Mouse (Mus musculus) heart, postnatal 0 days (tissue): ENCODE results near the gene Cd302. TPM values are rescaled to one million over a fixed set of nuclear protein-coding genes. Genes with fewer than 3 reads are reported as not detected.

ENCODE experiments used
- ATAC-seq: fragments of 200-750 bp; cut with Nextera tagmentation; 2 replicates; pipeline ENCODE4 v1.8.0; 2017; ENCODE audit warnings: low read depth, moderate number of reproducible peaks, moderate library complexity; ENCODE audit not compliant: insufficient read depth
- DNase-seq: peaks from one replicate; pipeline ENCODE4 v3.0.0-alpha.2; 2016; ENCODE audit warnings: low spot score
- H3K27ac ChIP-seq: fragments of 300-500 bp; sonication (generic); 2 replicates; pipeline ENCODE4 v1.5.1; 2014; ENCODE audit warnings: low read depth, mild to moderate bottlenecking
- H3K27me3 ChIP-seq: fragments of 300-500 bp; sonication (generic); 2 replicates; pipeline ENCODE4 v1.6.1; 2014; ENCODE audit warnings: low read length, mixed read lengths; ENCODE audit not compliant: control insufficient read depth, insufficient read depth
- H3K36me3 ChIP-seq: fragments of 300-500 bp; sonication (generic); replicated peaks from 2 replicates; pipeline ENCODE4 v1.6.1; 2014; ENCODE audit warnings: low read length, mixed read lengths; ENCODE audit not compliant: control insufficient read depth, insufficient read depth
- H3K4me1 ChIP-seq: fragments of 300-500 bp; sonication (generic); 2 replicates; pipeline ENCODE4 v1.6.1; 2014; ENCODE audit warnings: antibody characterized with exemption; ENCODE audit not compliant: control insufficient read depth, insufficient read depth
- H3K4me2 ChIP-seq: fragments of 300-500 bp; sonication (generic); 2 replicates; pipeline ENCODE4 v1.6.1; 2014; ENCODE audit warnings: low read depth, mild to moderate bottlenecking, low read length, moderate library complexity
- H3K4me3 ChIP-seq: fragments of 300-500 bp; sonication (generic); 2 replicates; pipeline ENCODE4 v1.5.1; 2014; ENCODE audit warnings: low read depth, low read length
- H3K9ac ChIP-seq: fragments of 300-500 bp; sonication (generic); replicated peaks from 2 replicates; pipeline ENCODE4 v1.6.1; 2014; ENCODE audit warnings: low read depth, low read length, mixed read lengths
- H3K9me3 ChIP-seq: fragments of 300-500 bp; sonication (generic); replicated peaks from 2 replicates; pipeline ENCODE4 v1.6.1; 2016; ENCODE audit warnings: low read length; ENCODE audit not compliant: control insufficient read depth
- CTCF ChIP-seq: IDR thresholded peaks from 2 replicates; pipeline ENCODE4 v1.5.1; 2016; ENCODE audit warnings: antibody characterized with exemption, control low read depth, low read depth
- EP300 ChIP-seq: IDR thresholded peaks from 2 replicates; pipeline ENCODE4 v1.6.1; 2016; ENCODE audit warnings: antibody characterized with exemption, low read depth
- WGBS: fragments of 180-500 bp; shearing (Covaris S2); extraction: QIAGEN DNeasy Blood & Tissue Kit; methylation state at CpG from one replicate; pipeline ENCODE4 v1.1.7; 2014; 5-methylcytosine and 5-hydroxymethylcytosine counted together
- polyA plus RNA-seq: library from polyadenylated mRNA; unstranded; fragments of >200 nt; fragmentation: Nextera tagmentation; extraction: Ambion mirVana; gene quantifications from 2 replicates; pipeline ENCODE4 v1.2.1, GENCODE M21; 2015
- total RNA-seq: library from RNA; depleted of rRNA; stranded (reverse); fragments of >200 nt; gene quantifications from 2 replicates; pipeline ENCODE4 v1.2.3, GENCODE M21; 2014; ENCODE audit warnings: low replicate concordance

Gene Cd302
- total and polyA plus RNA-seq, 2 experiments from 2014 or later, result 11.2 to 17.8 TPM

GRCm38 (mm10) chr2:60221954-60222353, 62.3 kb downstream of the Cd302 start:
- DNase-seq (no peak), ATAC-seq (no peak)
- Histone ChIP-seq H3K9ac (no peak overlapping the region), H3K9me3 (no peaks in the 10 kb centered on the region), H3K36me3 (no peaks in the 10 kb centered on the region), H3K4me1 (peaks cover 19% of the 10 kb centered on the region), H3K27ac (no peak overlapping the region), H3K27me3 (no peaks in the 10 kb centered on the region), H3K4me3 (no peak overlapping the region), H3K4me2 (no peak overlapping the region)
- WGBS, result 67% methylated on average over 2 of the region's 2 CpGs
- TF ChIP-seq EP300 (no peak), CTCF (no peak)

GRCm38 (mm10) chr2:60221236-60221635, 63.1 kb downstream of the Cd302 start:
- ATAC-seq, result peak; percentile 60; the same call in 1 of the 2 replicates
- Histone ChIP-seq H3K4me3 (no peak overlapping the region), H3K36me3 (no peaks in the 10 kb centered on the region), H3K27me3 (no peaks in the 10 kb centered on the region), H3K9ac (no peak overlapping the region), H3K27ac (peak overlapping the region; percentile 58), H3K4me1 (peaks cover 27% of the 10 kb centered on the region), H3K9me3 (no peaks in the 10 kb centered on the region), H3K4me2 (no peak overlapping the region)
- 24% methylated on average over 6 of the region's 6 CpGs for WGBS
- no peak for TF ChIP-seq CTCF
- no peak for TF ChIP-seq EP300
- peak; percentile 45 for DNase-seq

GRCm38 (mm10) chr2:60217620-60218019, 66.7 kb downstream of the Cd302 start:
- Histone ChIP-seq H3K27me3 (no peaks in the 10 kb centered on the region), H3K4me1 (peaks cover 41% of the 10 kb centered on the region), H3K4me3 (no peak overlapping the region), H3K4me2 (no peak overlapping the region), H3K9me3 (no peaks in the 10 kb centered on the region), H3K27ac (0 out of 2 replicates have a peak overlapping the region, but pooled peaks have one; percentile 30), H3K9ac (no peak overlapping the region), H3K36me3 (no peaks in the 10 kb centered on the region)
- TF ChIP-seq EP300 (no peak), CTCF (no peak)
- ATAC-seq (no peak), DNase-seq (no peak)
- WGBS, result 56% methylated on average over 6 of the region's 6 CpGs

- H3K36me3 ChIP-seq, result 0 out of 2 replicates have a peak, but pooled peaks cover 2% of the 10 kb centered on the region
- H3K4me1 ChIP-seq, result peaks cover 47% of the 10 kb centered on the region
- WGBS, result 67% methylated on average over 4 of the region's 4 CpGs
- no peak overlapping the region for H3K9ac ChIP-seq
- no peaks in the 10 kb centered on the region for H3K27me3 ChIP-seq
- no peak for ATAC-seq
- no peak overlapping the region for H3K27ac ChIP-seq
- TF ChIP-seq CTCF, result no peak
- no peak for TF ChIP-seq EP300
- no peak overlapping the region for H3K4me3 ChIP-seq
- no peaks in the 10 kb centered on the region for H3K9me3 ChIP-seq
- no peak for DNase-seq
- no peak overlapping the region for H3K4me2 ChIP-seq
These were observed 67.6 kb downstream of the Cd302 start for GRCm38 (mm10) chr2:60216547-60217153.

GRCm38 (mm10) chr2:60214683-60215082, 69.6 kb downstream of the Cd302 start:
- H3K36me3 ChIP-seq, result 0 out of 2 replicates have a peak, but pooled peaks cover 3% of the 10 kb centered on the region
- TF ChIP-seq EP300 (no peak), CTCF (no peak)

GRCm38 (mm10) chr2:60212488-60212887, 71.8 kb downstream of the Cd302 start:
- ATAC-seq (no peak), DNase-seq (no peak)
- H3K4me3 ChIP-seq, result no peak overlapping the region
- peaks cover 53% of the 10 kb centered on the region for H3K4me1 ChIP-seq
- no peak overlapping the region for H3K9ac ChIP-seq
- 0 out of 2 replicates have a peak, but pooled peaks cover 3% of the 10 kb centered on the region for H3K36me3 ChIP-seq
- no peak overlapping the region for H3K4me2 ChIP-seq
- H3K27ac ChIP-seq, result no peak overlapping the region
- H3K27me3 ChIP-seq, result no peaks in the 10 kb centered on the region
- no peaks in the 10 kb centered on the region for H3K9me3 ChIP-seq
- no peak for TF ChIP-seq CTCF
- no peak for TF ChIP-seq EP300

More at GRCm38 (mm10) chr2:60214683-60215082, 69.6 kb downstream of the Cd302 start:
- H3K4me3 ChIP-seq, result no peak overlapping the region
- ATAC-seq, result no peak
- DNase-seq, result no peak
- H3K9ac ChIP-seq, result no peak overlapping the region
- H3K4me2 ChIP-seq, result no peak overlapping the region
- H3K4me1 ChIP-seq, result peaks cover 56% of the 10 kb centered on the region
- H3K27ac ChIP-seq, result no peak overlapping the region
- no peaks in the 10 kb centered on the region for H3K27me3 ChIP-seq
- no peaks in the 10 kb centered on the region for H3K9me3 ChIP-seq
- WGBS, result 92% methylated on average over 2 of the region's 2 CpGs
